Mouse (Mus musculus): ENCODE results near the gene Ino80.

- no peak for TF ChIP-seq POLR2A (IDR thresholded peaks at IDR 0.05; ENCODE audit: low read depth, low read length)
- no peak for TF ChIP-seq CTCF (IDR thresholded peaks at IDR 0.05; ENCODE audit: extremely low read depth, insufficient read depth, insufficient read length, insufficient replicate concordance)
Measured at GRCm38 (mm10) chr2:119398665-119399064, 78.8 kb downstream of the Ino80 start.

Measured in spleen, adult 2 months (tissue).